Mouse (Mus musculus) heart, adult 2 months (tissue): ENCODE results near the gene Cklf. TPM values are rescaled to one million over a fixed set of nuclear protein-coding genes. Genes with fewer than 3 reads are reported as not detected.

ENCODE experiments used
- DNase-seq, 2 experiments: peaks; one replicate each; pipeline ENCODE4 v3.0.0; 2021
- H3K27ac ChIP-seq: fragments of 200-600 bp; 2 replicates; pipeline ENCODE4 v1.8.1; 2022
- H3K27me3 ChIP-seq: fragments of 200-500 bp; 2 replicates; pipeline ENCODE4 v1.6.1; 2012; ENCODE audit warnings: mild to moderate bottlenecking, low read length, inconsistent platforms, mixed read lengths; ENCODE audit not compliant: control insufficient read depth, insufficient read depth
- H3K36me3 ChIP-seq: fragments of 200-500 bp; 2 replicates; pipeline ENCODE4 v1.6.1; 2012; ENCODE audit warnings: low read length, inconsistent platforms; ENCODE audit not compliant: control insufficient read depth, insufficient read depth
- H3K4me1 ChIP-seq: fragments of 200-500 bp; 2 replicates; pipeline ENCODE4 v1.6.1; 2011; ENCODE audit warnings: low read length; ENCODE audit not compliant: control insufficient read depth, insufficient read depth
- H3K4me3 ChIP-seq: fragments of 200-600 bp; 2 replicates; pipeline ENCODE4 v1.8.1; 2022
- H3K79me2 ChIP-seq: fragments of 200-500 bp; replicated peaks from 2 replicates; pipeline ENCODE4 v1.6.1; 2012; ENCODE audit warnings: mild to moderate bottlenecking, inconsistent platforms, low read length, moderate library complexity, mixed read lengths; ENCODE audit not compliant: control insufficient read depth, insufficient read depth
- H3K9ac ChIP-seq: fragments of 200-500 bp; 2 replicates; pipeline ENCODE4 v1.6.1; 2012; ENCODE audit warnings: low read depth, mild to moderate bottlenecking, control low read depth, inconsistent platforms, low read length, mixed read lengths
- CTCF ChIP-seq: fragments of 200-600 bp; IDR thresholded peaks from 2 replicates; pipeline ENCODE4 v1.8.1; 2022; ENCODE audit warnings: antibody characterized with exemption, mild to moderate bottlenecking, moderate library complexity
- EP300 ChIP-seq: fragments of 200-500 bp; IDR thresholded peaks from 2 replicates; pipeline ENCODE4 v1.6.1; 2011; ENCODE audit warnings: low read depth, low read length, control low read depth; ENCODE audit not compliant: insufficient read depth
- POLR2A ChIP-seq: fragments of 200-500 bp; IDR thresholded peaks from 2 replicates; pipeline ENCODE4 v1.6.1; 2011; ENCODE audit warnings: mild to moderate bottlenecking, low read depth, low read length, control low read depth; ENCODE audit not compliant: insufficient read depth
- WGBS: fragments of 180-500 bp; shearing (Covaris S2); methylation state at CpG from one replicate; pipeline ENCODE4 v1.1.7; 2018; 5-methylcytosine and 5-hydroxymethylcytosine counted together
- intact Hi-C: fragments of 180-260 bp; cut with DNase I; formaldehyde crosslinking; loops from one replicate; pipeline ENCODE4 v1.15.1; 2025
- polyA plus RNA-seq: library from polyadenylated mRNA; depleted of rRNA; stranded (reverse); fragments of >200 nt; gene quantifications from 2 replicates; pipeline ENCODE4 v1.2.3, GENCODE M21; 2012
- total RNA-seq, 2 experiments: library from RNA; stranded (reverse); gene quantifications; 2 replicates each; pipeline ENCODE4 v1.2.3; 2021

The Cklf gene
- total and polyA plus RNA-seq, 3 experiments: 2.8 to 3.5 (median 3.2) TPM

GRCm38 (mm10) chr8:104239418-104239861 lies 11.2 kb upstream of the Cklf start:
- WGBS: 49% methylated on average over 10 of the region's 10 CpGs
- peak in 1 of 2 experiments; percentile 42 for DNase-seq

GRCm38 (mm10) chr8:104242038-104242644 lies 8.5 kb upstream of the Cklf start:
- Histone ChIP-seq H3K27me3 (no peaks in the 10 kb centered on the region), H3K4me3 (no peak overlapping the region), H3K9ac (no peak overlapping the region), H3K4me1 (peaks cover 2% of the 10 kb centered on the region; the same call in 1 of the 2 replicates), H3K27ac (no peak overlapping the region), H3K36me3 (no peaks in the 10 kb centered on the region), H3K79me2 (no peaks in the 10 kb centered on the region)
- intact Hi-C loops: no loop called here
- no peak for DNase-seq
- 75% methylated on average over 12 of the region's 12 CpGs for WGBS
- TF ChIP-seq CTCF (no peak), EP300 (no peak), POLR2A (no peak)

More at GRCm38 (mm10) chr8:104239418-104239861, 11.2 kb upstream of the Cklf start:
- H3K27me3 ChIP-seq: no peaks in the 10 kb centered on the region
- H3K9ac ChIP-seq: no peak overlapping the region
- H3K36me3 ChIP-seq: no peaks in the 10 kb centered on the region
- no peak overlapping the region for H3K27ac ChIP-seq
- no peak for TF ChIP-seq EP300
- TF ChIP-seq POLR2A: no peak
- no peak for TF ChIP-seq CTCF
- no peaks in the 10 kb centered on the region for H3K79me2 ChIP-seq
- no peaks in the 10 kb centered on the region for H3K4me1 ChIP-seq
- intact Hi-C loops: no loop called here
- no peak overlapping the region for H3K4me3 ChIP-seq

GRCm38 (mm10) chr8:104246621-104247020 lies 4.0 kb upstream of the Cklf start:
- H3K27me3 ChIP-seq: no peaks in the 10 kb centered on the region
- 79% methylated on average over 4 of the region's 4 CpGs for WGBS
- no peak overlapping the region for H3K9ac ChIP-seq
- H3K79me2 ChIP-seq: no peaks in the 10 kb centered on the region
- DNase-seq: no peak
- H3K36me3 ChIP-seq: no peaks in the 10 kb centered on the region
- H3K4me1 ChIP-seq: peaks cover 6% of the 10 kb centered on the region
- no peak overlapping the region for H3K27ac ChIP-seq
- no peak overlapping the region for H3K4me3 ChIP-seq
- TF ChIP-seq CTCF (no peak), EP300 (no peak), POLR2A (no peak)
- intact Hi-C loops: loop anchor here (5.0 kb wide), 1 partner anchor 196 kb away; the partner anchor contains the start of gene Dync1li2

GRCm38 (mm10) chr8:104247054-104247907 lies 3.4 kb upstream of the Cklf start:
- peaks cover 6% of the 10 kb centered on the region for H3K4me1 ChIP-seq
- WGBS: 47% methylated on average over 22 of the region's 22 CpGs
- no peak for TF ChIP-seq CTCF
- TF ChIP-seq POLR2A: no peak
- TF ChIP-seq EP300: no peak
- no peaks in the 10 kb centered on the region for H3K79me2 ChIP-seq
- H3K36me3 ChIP-seq: no peaks in the 10 kb centered on the region
- peak overlapping the region; percentile 86 for H3K4me3 ChIP-seq
- peak overlapping the region; percentile 89 for H3K9ac ChIP-seq
- peak; percentile 38 to 76 for DNase-seq
- H3K27ac ChIP-seq: peak overlapping the region; percentile 94
- intact Hi-C loops: loop anchor here (5.0 kb wide), 1 partner anchor 195 kb away; the partner anchor contains the start of gene Dync1li2
- no peaks in the 10 kb centered on the region for H3K27me3 ChIP-seq

- DNase-seq: no peak
- intact Hi-C loops: loop anchor here (1.0 to 5.0 kb wide), 2 partner anchors 93 to 194 kb away; partner anchors contain the start of gene Dync1li2
- no peaks in the 10 kb centered on the region for H3K79me2 ChIP-seq
- H3K27me3 ChIP-seq: no peaks in the 10 kb centered on the region
- 3% methylated on average over 11 of the region's 11 CpGs for WGBS
- peak overlapping the region; percentile 94 for H3K27ac ChIP-seq
- peaks cover 6% of the 10 kb centered on the region for H3K4me1 ChIP-seq
- TF ChIP-seq POLR2A (no peak), CTCF (no peak), EP300 (no peak)
- peak overlapping the region; percentile 86 for H3K4me3 ChIP-seq
- H3K9ac ChIP-seq: peak overlapping the region; percentile 89
- no peaks in the 10 kb centered on the region for H3K36me3 ChIP-seq
Measured at GRCm38 (mm10) chr8:104247908-104248275, 2.8 kb upstream of the Cklf start.

- Histone ChIP-seq H3K27ac (peak within 1 kb of the TSS; percentile 94), H3K36me3 (no peaks in the 10 kb centered on the region), H3K9ac (peak within 1 kb of the TSS; percentile 89), H3K4me3 (peak within 1 kb of the TSS; percentile 86), H3K79me2 (no peaks in the 10 kb centered on the region), H3K4me1 (peaks cover 6% of the 10 kb centered on the region), H3K27me3 (no peaks in the 10 kb centered on the region)
- TF ChIP-seq CTCF (no peak), POLR2A (peak; percentile 79), EP300 (0 out of 2 replicates have a peak, but pooled peaks have one; percentile 28)
- under 1% methylated on average over 28 of the region's 28 CpGs for WGBS
- intact Hi-C loops: loop anchor here (1.0 to 5.0 kb wide), 2 partner anchors 93 to 194 kb away; partner anchors contain the start of gene Dync1li2
- peak; percentile 83 to 85 for DNase-seq
Measured at GRCm38 (mm10) chr8:104248276-104248675, 2.4 kb upstream of the Cklf start, which contains the start of gene Tk2. Gene Tk2 (minus strand): TSS chr8:104248558.
